Mouse (Mus musculus) lung, adult 2 months (tissue): ENCODE data around the gene Pnpla1.

Source experiments
- CTCF ChIP-seq: fragments of 200-500 bp; IDR thresholded peaks from 2 replicates; pipeline ENCODE4 v1.5.1; 2011; ENCODE audit warnings: mild to moderate bottlenecking, low read length, control low read depth; ENCODE audit not compliant: insufficient read depth
- POLR2A ChIP-seq: fragments of 200-500 bp; IDR thresholded peaks from 2 replicates; pipeline ENCODE4 v1.6.1; 2011; ENCODE audit warnings: low read depth, mild to moderate bottlenecking, control low read depth, low read length, borderline replicate concordance; ENCODE audit errors: extremely low read depth

GRCm38 (mm10) chr17:28843665-28844064, 14.5 kb upstream of the Pnpla1 start:
- TF ChIP-seq CTCF (no peak), POLR2A (no peak)
